Mouse (Mus musculus): Measurements from ENCODE around the gene Psip1. TPM values are rescaled to one million over a fixed set of nuclear protein-coding genes. Genes with fewer than 3 reads are reported as not detected.
"Not testable (repeated sequence)": the region's sequence is repeated elsewhere in the genome, so short reads cannot be mapped to it uniquely, and the experiment has no call there.

The Psip1 gene
- polyA plus RNA-seq, 1 experiment from 2014 or later, result 230 TPM

DNA sequence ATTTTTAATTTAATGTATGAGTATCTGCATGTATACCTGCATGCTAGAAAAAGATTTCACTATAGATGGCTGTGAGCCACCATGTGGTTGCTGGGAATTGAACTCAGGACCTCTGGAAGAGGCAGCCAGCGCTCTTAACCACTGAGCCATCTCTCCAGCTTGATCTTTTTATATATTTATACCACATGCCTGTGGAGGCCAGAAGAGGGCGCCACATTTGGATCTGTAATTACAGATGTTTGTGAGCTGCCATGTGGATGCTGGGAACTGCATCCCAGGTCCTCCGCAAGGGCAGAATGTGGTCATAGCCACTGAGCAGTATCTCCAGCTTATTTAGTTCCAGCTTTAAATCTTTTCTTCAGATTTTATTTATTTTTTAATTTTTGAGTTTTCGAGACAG lies 34.0 kb upstream of the Psip1 start:
- WGBS, result 86% methylated on average over 4 of the region's 4 CpGs
- Histone ChIP-seq H3K9me3 (replicated peaks) (no peaks in the 10 kb centered on the region), H3K4me1 (peaks cover 13% of the 10 kb centered on the region), H3K27me3 (replicated peaks) (no peaks in the 10 kb centered on the region), H3K9ac (replicated peaks) (no peak overlapping the region), H3K27ac (replicated peaks) (no peak overlapping the region), H3K36me3 (no peaks in the 10 kb centered on the region), H3K4me3 (replicated peaks) (no peak overlapping the region), H3K4me2 (no peak overlapping the region)
- ATAC-seq (ENCODE audit: low FRiP score), result no peak

DNA sequence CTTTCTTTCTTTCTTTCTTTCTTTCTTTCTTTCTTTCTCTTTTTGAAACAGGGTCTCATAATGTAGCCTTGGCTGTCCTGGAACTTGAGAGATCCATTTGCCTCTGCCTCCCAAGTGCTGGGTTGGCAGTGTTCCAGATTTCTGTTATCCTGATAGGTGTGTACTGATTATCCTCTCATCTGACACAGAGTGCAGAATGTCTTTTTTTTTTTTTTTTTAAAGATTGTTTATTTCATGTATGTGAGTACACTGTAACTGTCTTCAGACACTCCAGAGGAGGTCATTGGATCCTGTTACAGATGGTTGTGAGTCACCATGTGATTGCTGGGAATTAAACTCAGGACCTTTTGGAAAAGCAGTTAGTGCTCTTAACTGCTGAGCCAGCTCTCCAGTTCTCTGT lies 33.5 kb upstream of the Psip1 start:
- Histone ChIP-seq H3K27me3 (replicated peaks) (no peaks in the 10 kb centered on the region), H3K36me3 (no peaks in the 10 kb centered on the region), H3K4me2 (no peak overlapping the region), H3K27ac (replicated peaks) (no peak overlapping the region), H3K9me3 (replicated peaks) (no peaks in the 10 kb centered on the region), H3K4me1 (peaks cover 13% of the 10 kb centered on the region), H3K9ac (replicated peaks) (no peak overlapping the region), H3K4me3 (replicated peaks) (no peak overlapping the region)
- ATAC-seq (ENCODE audit: low FRiP score), result no peak

DNA sequence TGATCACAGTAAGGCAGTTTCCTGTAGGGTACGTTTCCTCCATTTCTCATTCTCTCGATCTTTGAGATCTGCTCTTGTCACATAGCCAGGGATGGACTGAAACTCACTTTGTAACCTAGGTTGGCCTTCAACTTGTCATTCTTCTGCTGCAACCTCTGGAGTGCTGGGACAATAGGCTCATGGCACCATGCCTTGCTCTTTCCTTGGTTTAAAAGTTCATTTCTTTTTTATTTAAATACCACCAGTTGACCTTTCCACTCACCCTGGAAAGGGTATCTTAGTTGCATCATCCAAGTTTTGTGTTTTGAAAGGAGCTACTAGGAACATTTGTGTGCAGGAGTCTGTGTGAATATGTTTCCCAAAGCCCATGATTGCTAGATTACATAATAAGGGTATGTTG lies 32.9 kb upstream of the Psip1 start:
- Histone ChIP-seq H3K36me3 (no peaks in the 10 kb centered on the region), H3K27ac (replicated peaks) (no peak overlapping the region), H3K9ac (replicated peaks) (no peak overlapping the region), H3K27me3 (replicated peaks) (no peaks in the 10 kb centered on the region), H3K4me1 (peaks cover 9% of the 10 kb centered on the region), H3K4me2 (no peak overlapping the region), H3K4me3 (replicated peaks) (no peak overlapping the region), H3K9me3 (replicated peaks) (no peaks in the 10 kb centered on the region)
- WGBS, result 79% methylated on average over 2 of the region's 2 CpGs
- ATAC-seq (ENCODE audit: low FRiP score), result no peak

DNA sequence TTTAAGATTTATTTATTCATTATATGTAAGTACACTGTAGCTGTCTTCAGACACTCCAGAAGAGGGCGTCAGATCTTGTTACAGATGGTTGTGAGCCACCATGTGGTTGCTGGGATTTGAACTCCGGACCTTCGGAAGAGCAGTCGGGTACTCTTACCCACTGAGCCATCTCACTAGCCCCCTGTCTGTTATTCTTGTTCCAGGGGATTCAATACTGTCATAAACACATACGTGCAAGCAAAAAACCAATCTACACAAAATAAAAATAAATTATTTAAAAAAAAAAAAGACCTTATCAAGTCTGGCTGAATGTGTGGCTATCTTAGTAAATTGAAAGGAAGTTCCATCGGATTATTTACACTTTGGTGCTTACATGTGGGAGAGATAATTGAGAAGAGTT lies 29.9 kb upstream of the Psip1 start:
- not testable (repeated sequence) for H3K9ac ChIP-seq (replicated peaks); H3K9me3 ChIP-seq (replicated peaks); H3K4me3 ChIP-seq (replicated peaks); H3K4me1 ChIP-seq; H3K36me3 ChIP-seq; H3K27me3 ChIP-seq (replicated peaks); ATAC-seq (ENCODE audit: low FRiP score); H3K27ac ChIP-seq (replicated peaks); H3K4me2 ChIP-seq
- WGBS, result 96% methylated on average over 5 of the region's 6 CpGs

DNA sequence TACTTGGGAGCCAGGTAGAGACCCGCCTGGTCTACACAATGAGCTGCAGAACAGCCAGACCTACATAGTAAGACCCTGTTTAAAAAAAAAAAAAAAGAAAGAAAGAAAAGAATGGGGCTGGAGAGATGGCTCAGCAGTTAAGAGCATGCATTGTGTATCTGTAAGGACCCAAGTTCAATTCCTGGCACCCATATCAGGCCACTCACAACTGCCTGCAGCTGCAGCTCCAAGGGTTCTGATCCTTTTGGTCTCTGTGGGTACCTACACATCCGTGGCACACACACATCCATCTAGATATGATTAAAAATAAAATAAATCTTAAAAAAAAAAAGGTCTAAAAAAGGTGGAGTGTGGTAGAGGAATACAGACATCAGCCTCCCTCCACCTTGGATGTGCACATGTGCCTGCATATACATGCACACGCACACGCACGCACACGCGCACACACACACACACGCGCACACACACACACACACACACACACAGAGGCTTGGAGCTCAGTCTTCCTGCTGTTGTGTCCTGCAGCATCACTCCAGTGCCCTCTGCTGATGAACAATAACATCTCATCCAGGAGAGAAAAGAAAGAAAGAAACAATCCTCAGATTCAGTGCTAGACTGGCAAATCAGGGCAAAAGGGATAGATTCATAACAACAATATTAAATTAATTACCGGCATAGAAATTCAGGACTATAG lies 28.9 kb upstream of the Psip1 start:
- Histone ChIP-seq H3K4me2 (no peak overlapping the region), H3K9ac (replicated peaks) (no peak overlapping the region), H3K4me3 (replicated peaks) (no peak overlapping the region), H3K9me3 (replicated peaks) (no peaks in the 10 kb centered on the region), H3K27ac (replicated peaks) (no peak overlapping the region), H3K4me1 (no peaks in the 10 kb centered on the region), H3K36me3 (no peaks in the 10 kb centered on the region), H3K27me3 (replicated peaks) (no peaks in the 10 kb centered on the region)
- ATAC-seq (ENCODE audit: low FRiP score), result no peak
- 89% methylated on average over 10 of the region's 10 CpGs for WGBS

DNA sequence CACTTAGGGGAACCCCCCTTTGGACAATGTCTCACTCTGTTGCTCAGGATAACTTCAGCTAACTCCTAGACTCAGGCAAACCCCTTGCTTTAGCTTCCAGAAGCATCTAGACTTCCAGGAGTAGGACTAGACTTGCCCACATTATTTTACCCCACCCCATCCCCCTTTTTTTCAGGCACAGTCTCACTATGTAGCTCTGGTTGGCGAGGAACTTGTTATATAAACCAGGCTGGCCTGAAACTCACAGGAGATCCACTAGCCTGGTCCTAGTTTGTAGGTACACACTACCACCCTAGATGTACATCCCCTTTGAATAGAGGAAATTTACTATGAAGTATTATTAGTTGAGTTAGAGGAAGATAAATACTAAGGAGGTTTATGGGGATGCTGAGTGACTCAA lies 27.9 kb upstream of the Psip1 start:
- no peaks in the 10 kb centered on the region for H3K4me1 ChIP-seq
- no peaks in the 10 kb centered on the region for H3K9me3 ChIP-seq (replicated peaks)
- H3K27ac ChIP-seq (replicated peaks), result no peak overlapping the region
- H3K4me2 ChIP-seq, result no peak overlapping the region
- no peaks in the 10 kb centered on the region for H3K36me3 ChIP-seq
- no peaks in the 10 kb centered on the region for H3K27me3 ChIP-seq (replicated peaks)
- no peak for ATAC-seq (ENCODE audit: low FRiP score)
- WGBS, result 97% methylated on average over 1 of the region's 1 CpGs
- no peak overlapping the region for H3K4me3 ChIP-seq (replicated peaks)
- no peak overlapping the region for H3K9ac ChIP-seq (replicated peaks)

DNA sequence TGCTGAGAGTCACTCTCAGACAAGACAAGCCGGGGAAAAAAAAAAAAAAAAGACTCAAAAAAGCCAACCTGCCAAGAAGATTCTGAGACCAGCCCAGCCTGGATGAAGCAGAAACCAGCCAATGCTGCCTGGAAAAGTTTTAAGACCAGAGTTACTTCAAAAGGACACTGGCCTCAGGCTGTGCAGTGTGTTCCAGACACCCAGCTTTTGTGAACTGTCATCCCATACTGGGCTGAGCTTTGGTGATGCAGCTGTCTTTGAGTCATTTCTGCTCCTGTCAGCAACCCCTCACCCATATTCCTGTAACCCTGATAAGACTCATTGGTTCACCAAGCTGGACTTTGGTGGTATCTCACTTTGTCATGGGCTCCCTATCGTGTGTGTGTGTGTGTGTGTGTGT lies 26.4 kb upstream of the Psip1 start:
- Histone ChIP-seq H3K36me3 (no peaks in the 10 kb centered on the region), H3K27me3 (replicated peaks) (no peaks in the 10 kb centered on the region), H3K9ac (replicated peaks) (no peak overlapping the region), H3K4me3 (replicated peaks) (no peak overlapping the region), H3K27ac (replicated peaks) (no peak overlapping the region), H3K4me1 (no peaks in the 10 kb centered on the region), H3K4me2 (no peak overlapping the region), H3K9me3 (replicated peaks) (no peaks in the 10 kb centered on the region)
- 54% methylated on average over 2 of the region's 2 CpGs for WGBS
- ATAC-seq (ENCODE audit: low FRiP score), result no peak

DNA sequence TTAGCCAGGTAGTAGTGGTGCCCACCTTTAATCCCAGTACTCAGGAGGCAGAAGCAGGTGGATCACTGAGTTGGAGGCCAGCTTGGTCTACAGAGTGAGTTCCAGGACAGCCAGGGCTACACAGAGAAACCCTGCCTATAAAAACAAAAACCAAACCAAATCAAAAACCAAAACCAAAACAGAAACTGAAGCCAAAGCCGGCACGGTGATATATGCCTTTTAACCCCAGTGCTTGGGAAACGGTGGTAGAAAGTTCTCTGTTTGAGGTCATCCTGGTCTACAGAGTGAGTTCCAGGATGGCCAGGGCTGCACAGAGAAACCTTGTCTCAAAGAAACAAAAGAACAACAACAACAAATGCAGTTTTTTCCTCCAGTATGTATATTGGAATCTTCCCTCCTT lies 26.0 kb upstream of the Psip1 start:
- H3K4me3 ChIP-seq (replicated peaks), result no peak overlapping the region
- ATAC-seq (ENCODE audit: low FRiP score), result no peak
- 82% methylated on average over 3 of the region's 3 CpGs for WGBS
- no peak overlapping the region for H3K9ac ChIP-seq (replicated peaks)
- H3K27me3 ChIP-seq (replicated peaks), result no peaks in the 10 kb centered on the region
- no peak overlapping the region for H3K4me2 ChIP-seq
- H3K36me3 ChIP-seq, result no peaks in the 10 kb centered on the region
- H3K27ac ChIP-seq (replicated peaks), result no peak overlapping the region
- no peaks in the 10 kb centered on the region for H3K4me1 ChIP-seq
- H3K9me3 ChIP-seq (replicated peaks), result no peaks in the 10 kb centered on the region

DNA sequence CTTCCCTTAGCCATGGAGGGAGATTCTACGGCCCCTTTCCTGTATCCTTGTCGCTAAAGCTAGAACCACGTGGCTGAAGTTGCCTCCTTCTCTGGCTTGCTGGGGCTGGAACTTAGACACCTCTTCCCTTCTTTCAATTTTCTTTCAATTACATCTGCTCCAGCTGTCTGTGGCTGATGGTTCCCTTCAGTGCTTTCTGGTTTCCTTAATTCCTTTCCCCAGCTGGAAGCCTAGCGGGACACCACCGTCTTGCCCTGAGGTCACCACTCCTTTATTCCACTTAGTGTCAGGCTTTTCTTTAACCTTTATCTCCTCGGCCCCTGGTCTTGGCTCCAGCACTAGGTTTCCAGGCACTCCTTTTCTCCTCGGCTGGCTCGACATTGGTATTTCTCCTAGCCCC lies 24.8 kb upstream of the Psip1 start:
- H3K27ac ChIP-seq (replicated peaks), result no peak overlapping the region
- H3K4me3 ChIP-seq (replicated peaks), result no peak overlapping the region
- no peaks in the 10 kb centered on the region for H3K27me3 ChIP-seq (replicated peaks)
- no peaks in the 10 kb centered on the region for H3K4me1 ChIP-seq
- ATAC-seq (ENCODE audit: low FRiP score), result no peak
- H3K36me3 ChIP-seq, result no peaks in the 10 kb centered on the region
- no peaks in the 10 kb centered on the region for H3K9me3 ChIP-seq (replicated peaks)
- 60% methylated on average over 8 of the region's 8 CpGs for WGBS
- no peak overlapping the region for H3K9ac ChIP-seq (replicated peaks)
- H3K4me2 ChIP-seq, result no peak overlapping the region

DNA sequence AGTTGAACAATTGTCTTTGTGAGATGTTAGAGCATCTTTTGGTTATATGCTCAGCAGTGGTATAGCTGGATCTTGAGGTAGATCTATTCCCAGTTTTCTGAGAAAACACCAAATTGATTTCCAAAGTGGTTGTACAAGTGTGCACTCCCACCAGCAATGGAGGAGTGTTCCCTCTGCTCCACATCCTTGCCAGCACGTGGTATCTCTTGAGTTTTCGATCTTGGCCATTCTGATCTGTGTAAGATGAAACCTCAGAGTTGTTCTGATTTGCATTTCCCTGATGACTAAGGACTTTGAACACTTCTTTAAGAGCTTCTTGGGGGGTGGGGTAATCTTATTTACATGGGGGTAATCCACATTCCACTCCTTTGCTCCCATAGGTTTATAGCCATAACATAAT lies 23.3 kb upstream of the Psip1 start:
- WGBS, result 67% methylated on average over 2 of the region's 2 CpGs
- Histone ChIP-seq H3K27ac (replicated peaks) (no peak overlapping the region), H3K9me3 (replicated peaks) (no peaks in the 10 kb centered on the region), H3K4me3 (replicated peaks) (no peak overlapping the region), H3K4me2 (no peak overlapping the region), H3K4me1 (no peaks in the 10 kb centered on the region), H3K36me3 (no peaks in the 10 kb centered on the region), H3K9ac (replicated peaks) (no peak overlapping the region), H3K27me3 (replicated peaks) (no peaks in the 10 kb centered on the region)
- no peak for ATAC-seq (ENCODE audit: low FRiP score)

DNA sequence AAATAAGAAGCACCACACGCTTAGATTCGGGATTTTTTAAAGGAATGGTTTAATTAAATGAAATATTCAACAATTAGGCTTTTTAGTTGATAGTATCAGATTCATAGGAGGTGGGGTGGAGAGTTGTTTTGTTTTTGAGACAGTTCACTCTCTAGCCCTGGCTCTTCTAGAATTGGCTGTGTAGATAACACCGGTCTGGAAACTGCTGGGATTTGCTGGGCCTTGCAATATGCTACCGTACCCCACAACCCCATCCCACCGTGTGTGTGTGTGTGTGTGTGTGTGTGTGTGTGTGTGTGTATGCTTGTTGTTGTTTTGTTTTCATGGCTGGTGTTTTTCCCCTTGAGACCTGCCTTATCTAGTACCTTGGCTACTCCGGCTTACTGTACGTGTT lies 14.8 kb upstream of the Psip1 start:
- Histone ChIP-seq H3K36me3 (no peaks in the 10 kb centered on the region), H3K9ac (replicated peaks) (no peak overlapping the region), H3K27ac (replicated peaks) (no peak overlapping the region; the same call in 1 of the 2 replicates), H3K4me2 (peak overlapping the region; percentile 58), H3K4me1 (peaks cover 8% of the 10 kb centered on the region; the same call in 1 of the 2 replicates), H3K9me3 (replicated peaks) (no peaks in the 10 kb centered on the region), H3K27me3 (replicated peaks) (no peaks in the 10 kb centered on the region), H3K4me3 (replicated peaks) (peak overlapping the region; percentile 43)
- 39% methylated on average over 7 of the region's 7 CpGs for WGBS
- peak; percentile 82 for ATAC-seq (ENCODE audit: low FRiP score)

DNA sequence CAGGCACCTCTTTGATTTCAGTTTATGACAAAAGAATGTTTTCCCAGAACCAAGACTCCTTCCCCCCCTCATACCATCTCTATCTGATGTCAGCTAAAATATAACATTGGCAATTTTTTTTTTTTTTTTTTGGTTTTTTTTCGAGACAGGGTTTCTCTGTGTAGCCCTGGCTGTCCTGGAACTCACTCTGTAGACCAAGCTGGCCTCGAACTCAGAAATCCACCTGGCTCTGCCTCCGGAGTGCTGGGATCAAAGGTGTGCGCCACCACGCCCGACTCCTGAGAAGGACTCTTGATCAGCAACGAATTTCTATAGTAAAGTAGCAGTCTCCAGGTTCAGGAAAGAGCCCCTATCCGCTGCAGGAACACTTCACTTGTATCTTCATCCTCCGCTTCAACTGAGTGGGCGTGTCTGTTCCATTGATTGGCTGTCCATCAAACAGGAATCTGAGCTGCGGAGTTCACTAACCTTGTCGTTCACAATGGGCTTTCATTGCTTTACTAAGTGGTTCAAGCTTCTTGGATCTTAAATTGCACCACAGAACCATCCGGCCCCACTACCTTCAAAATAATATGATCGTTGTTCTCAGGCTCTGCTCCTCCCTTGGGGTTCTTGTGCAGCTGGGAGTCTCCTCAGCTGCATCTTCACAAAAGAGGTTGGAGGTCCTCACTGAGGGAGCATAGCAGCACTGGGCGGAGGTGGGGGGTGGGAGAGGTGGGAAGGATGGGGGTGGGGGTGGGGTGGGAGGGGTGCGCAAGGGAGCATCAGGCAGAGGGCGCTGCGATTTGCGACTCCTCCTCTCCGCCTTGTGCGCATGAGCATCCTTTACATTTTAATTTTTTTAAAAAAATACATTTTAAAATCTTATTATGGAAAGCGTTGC lies 14.1 kb upstream of the Psip1 start:
- Histone ChIP-seq H3K9ac (replicated peaks) (peak overlapping the region; percentile 48; the same call in 1 of the 2 replicates), H3K4me1 (peaks cover 8% of the 10 kb centered on the region; the same call in 1 of the 2 replicates), H3K27me3 (replicated peaks) (no peaks in the 10 kb centered on the region), H3K27ac (replicated peaks) (peak overlapping the region; percentile 78), H3K4me3 (replicated peaks) (peak overlapping the region; percentile 43), H3K36me3 (no peaks in the 10 kb centered on the region), H3K4me2 (peak overlapping the region; percentile 58), H3K9me3 (replicated peaks) (no peaks in the 10 kb centered on the region)
- ATAC-seq (ENCODE audit: low FRiP score), result peak; percentile 89
- 9% methylated on average over 22 of the region's 22 CpGs for WGBS

Measured in neural tube, embryonic 15.5 days (tissue).